Mouse (Mus musculus) embryonic facial prominence, embryonic 12.5 days (tissue): Measurements from ENCODE around the gene Psmd9. TPM values are rescaled to one million over a fixed set of nuclear protein-coding genes. Genes with fewer than 3 reads are reported as not detected.

Experiments used
- ATAC-seq: fragments of 200-750 bp; cut with Nextera tagmentation; 2 replicates; pipeline ENCODE4 v1.8.0; 2017; ENCODE audit not compliant: insufficient number of reproducible peaks, insufficient read depth, low FRiP score, low TSS enrichment
- H3K27ac ChIP-seq: fragments of 300-500 bp; sonication (generic); 2 replicates; pipeline ENCODE4 v1.5.1; 2016; ENCODE audit warnings: mild to moderate bottlenecking
- H3K27me3 ChIP-seq: fragments of 300-500 bp; sonication (generic); 2 replicates; pipeline ENCODE4 v1.6.1; 2016; ENCODE audit warnings: mild to moderate bottlenecking, moderate library complexity
- H3K36me3 ChIP-seq: fragments of 300-500 bp; sonication (generic); 2 replicates; pipeline ENCODE4 v1.6.1; 2016; ENCODE audit warnings: mild to moderate bottlenecking
- H3K4me1 ChIP-seq: fragments of 300-500 bp; sonication (generic); 2 replicates; pipeline ENCODE4 v1.6.1; 2016
- H3K4me2 ChIP-seq: fragments of 300-500 bp; sonication (generic); replicated peaks from 2 replicates; pipeline ENCODE4 v1.6.1; 2016; ENCODE audit warnings: mild to moderate bottlenecking, moderate library complexity
- H3K4me3 ChIP-seq: fragments of 300-500 bp; sonication (generic); 2 replicates; pipeline ENCODE4 v1.5.1; 2016; ENCODE audit warnings: mild to moderate bottlenecking
- H3K9ac ChIP-seq: fragments of 300-500 bp; sonication (generic); 2 replicates; pipeline ENCODE4 v1.6.1; 2016; ENCODE audit warnings: mild to moderate bottlenecking, moderate library complexity
- H3K9me3 ChIP-seq: fragments of 300-500 bp; sonication (generic); 2 replicates; pipeline ENCODE4 v1.6.1; 2016; ENCODE audit warnings: mild to moderate bottlenecking, moderate library complexity
- WGBS: fragments of 180-500 bp; shearing (Covaris S2); methylation state at CpG from one replicate; pipeline ENCODE4 v1.1.7; 2016; 5-methylcytosine and 5-hydroxymethylcytosine counted together
- polyA plus RNA-seq: library from polyadenylated mRNA; unstranded; fragments of >200 nt; fragmentation: Nextera tagmentation; extraction: Ambion mirVana; gene quantifications from 2 replicates; pipeline ENCODE4 v1.2.1, GENCODE M21; 2016

The Psmd9 gene
- polyA plus RNA-seq, 1 experiment from 2014 or later, result 89.0 TPM

DNA sequence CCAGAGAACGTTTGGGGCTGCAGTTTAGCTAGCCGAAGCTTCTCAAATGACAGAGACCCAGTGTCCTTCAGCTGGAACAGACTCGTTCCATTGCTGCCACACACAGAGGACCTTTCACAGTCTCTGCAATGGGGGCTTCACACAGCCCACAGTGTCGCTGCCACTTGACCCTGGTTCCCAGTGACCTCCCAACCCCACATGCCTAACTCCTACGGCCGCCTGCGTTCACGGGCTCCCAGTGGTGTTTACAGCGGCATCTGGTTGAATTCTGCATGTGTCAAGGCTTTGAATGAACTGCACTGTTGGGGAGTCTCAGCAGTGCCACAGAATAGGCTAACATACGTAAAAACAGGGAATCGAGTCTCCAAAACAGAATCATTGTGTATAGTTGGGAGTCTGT, 101.7 kb downstream of the Psmd9 start:
- Histone ChIP-seq H3K9ac (no peak overlapping the region), H3K27ac (no peak overlapping the region; the same call in 1 of the 2 replicates), H3K4me2 (no peak overlapping the region), H3K9me3 (no peaks in the 10 kb centered on the region), H3K4me3 (no peak overlapping the region), H3K27me3 (no peaks in the 10 kb centered on the region), H3K4me1 (0 out of 2 replicates have a peak, but pooled peaks cover 6% of the 10 kb centered on the region), H3K36me3 (no peaks in the 10 kb centered on the region)
- no peak for ATAC-seq
- WGBS, result 27% methylated on average over 11 of the region's 11 CpGs

DNA sequence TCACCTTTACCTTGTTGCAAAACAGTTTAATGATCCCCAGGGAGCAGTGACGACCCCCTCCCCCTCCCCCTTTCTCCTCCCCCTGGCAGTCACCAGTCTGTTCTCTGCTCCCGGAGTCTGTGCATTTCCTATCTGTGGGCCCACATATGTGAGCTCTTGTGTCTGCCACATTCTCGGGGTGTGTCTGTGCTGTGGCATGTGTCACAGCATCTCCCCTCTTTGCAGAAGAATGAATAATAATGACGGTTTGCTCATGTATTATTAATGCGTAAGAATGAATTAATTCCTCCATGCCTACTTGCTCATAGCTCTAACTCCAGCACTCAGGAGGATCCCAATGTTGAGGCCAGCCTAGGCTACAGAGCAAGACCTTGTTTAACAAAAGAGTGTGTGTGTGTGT, 103.7 kb downstream of the Psmd9 start:
- Histone ChIP-seq H3K9me3 (no peaks in the 10 kb centered on the region), H3K36me3 (no peaks in the 10 kb centered on the region), H3K4me3 (no peak overlapping the region), H3K27me3 (no peaks in the 10 kb centered on the region), H3K4me1 (peaks cover 13% of the 10 kb centered on the region; the same call in 1 of the 2 replicates), H3K27ac (no peak overlapping the region), H3K9ac (no peak overlapping the region), H3K4me2 (no peak overlapping the region)
- WGBS, result 72% methylated on average over 5 of the region's 5 CpGs
- ATAC-seq, result no peak

DNA sequence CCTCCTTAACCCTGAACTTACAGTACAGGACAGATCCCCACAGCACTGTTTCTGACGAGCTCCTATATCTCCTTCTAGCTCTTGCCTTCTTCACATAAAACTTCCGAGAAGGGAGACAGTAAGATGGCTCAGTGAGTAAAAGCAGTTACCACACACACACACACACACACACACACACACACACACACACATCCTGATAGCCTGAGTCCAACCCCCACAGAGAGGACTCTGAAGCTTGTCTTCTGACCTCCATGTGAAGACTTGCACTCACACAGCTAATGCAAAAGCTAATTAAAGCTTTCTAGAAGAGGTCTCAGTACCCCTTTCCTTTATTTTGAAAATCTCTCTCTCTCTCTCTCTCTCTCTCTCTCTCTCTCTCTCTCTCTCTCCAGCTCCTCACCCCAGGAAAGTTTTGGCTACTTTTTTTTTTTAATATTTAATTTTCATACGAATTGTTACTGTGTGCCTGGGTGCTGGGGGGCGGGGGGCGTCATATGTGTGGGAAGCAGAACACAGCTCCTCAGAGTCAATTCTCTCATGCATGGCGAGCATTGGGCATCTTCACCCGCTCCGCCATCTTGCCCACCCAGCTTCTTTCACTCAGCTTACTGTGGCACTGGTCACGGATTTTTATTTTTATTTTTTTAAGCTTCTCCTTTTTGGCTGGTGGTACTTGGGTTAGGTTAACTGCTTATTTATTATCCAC, 107.6 kb downstream of the Psmd9 start:
- ATAC-seq, result no peak
- H3K27ac ChIP-seq, result no peak overlapping the region
- no peaks in the 10 kb centered on the region for H3K27me3 ChIP-seq
- WGBS, result 82% methylated on average over 9 of the region's 9 CpGs
- no peak overlapping the region for H3K4me3 ChIP-seq
- H3K4me1 ChIP-seq, result peaks cover 7% of the 10 kb centered on the region; the same call in 1 of the 2 replicates
- no peaks in the 10 kb centered on the region for H3K36me3 ChIP-seq
- no peak overlapping the region for H3K9ac ChIP-seq
- H3K4me2 ChIP-seq, result no peak overlapping the region
- H3K9me3 ChIP-seq, result no peaks in the 10 kb centered on the region

DNA sequence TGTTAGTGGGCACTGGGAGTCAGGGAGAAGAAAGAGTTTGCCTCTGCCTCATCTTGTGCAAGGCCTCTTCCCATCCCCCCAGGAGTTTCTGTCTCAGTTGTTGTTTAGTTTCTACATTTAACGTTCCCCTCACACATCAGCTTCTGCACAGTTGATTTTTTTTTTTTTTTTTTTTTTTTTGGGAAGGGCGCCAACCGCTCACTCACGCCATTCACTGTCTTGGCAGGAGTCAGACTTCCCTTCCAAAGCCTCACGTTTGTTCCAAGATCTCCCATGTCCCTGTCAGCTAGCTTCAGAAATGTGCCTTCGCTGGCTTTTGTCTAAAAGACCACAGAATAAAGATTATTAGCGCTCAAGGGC, 108.1 kb downstream of the Psmd9 start:
- Histone ChIP-seq H3K9me3 (no peaks in the 10 kb centered on the region), H3K9ac (no peak overlapping the region), H3K27me3 (no peaks in the 10 kb centered on the region), H3K27ac (no peak overlapping the region), H3K4me1 (peaks cover 7% of the 10 kb centered on the region; the same call in 1 of the 2 replicates), H3K4me3 (no peak overlapping the region), H3K4me2 (no peak overlapping the region), H3K36me3 (no peaks in the 10 kb centered on the region)
- 60% methylated on average over 7 of the region's 7 CpGs for WGBS
- ATAC-seq, result no peak

DNA sequence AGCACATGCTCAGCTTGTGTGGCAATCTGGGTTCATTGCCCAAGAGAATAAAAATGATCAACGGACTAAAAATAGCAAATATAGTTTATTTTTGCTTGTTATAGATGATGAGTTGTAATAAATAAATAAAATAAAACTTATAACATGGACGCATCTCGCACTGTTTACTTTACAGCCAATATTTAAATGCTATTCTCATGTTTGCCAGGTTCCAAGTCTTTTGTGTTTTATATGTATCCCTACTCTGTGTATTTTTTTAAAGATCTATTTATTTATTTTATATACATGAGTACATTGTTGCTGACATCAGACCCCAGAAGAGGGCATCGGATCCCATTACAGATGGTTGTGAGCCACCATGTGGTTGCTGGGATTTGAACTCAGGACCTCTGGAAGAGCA, 108.5 kb downstream of the Psmd9 start:
- WGBS, result 91% methylated on average over 4 of the region's 4 CpGs

DNA sequence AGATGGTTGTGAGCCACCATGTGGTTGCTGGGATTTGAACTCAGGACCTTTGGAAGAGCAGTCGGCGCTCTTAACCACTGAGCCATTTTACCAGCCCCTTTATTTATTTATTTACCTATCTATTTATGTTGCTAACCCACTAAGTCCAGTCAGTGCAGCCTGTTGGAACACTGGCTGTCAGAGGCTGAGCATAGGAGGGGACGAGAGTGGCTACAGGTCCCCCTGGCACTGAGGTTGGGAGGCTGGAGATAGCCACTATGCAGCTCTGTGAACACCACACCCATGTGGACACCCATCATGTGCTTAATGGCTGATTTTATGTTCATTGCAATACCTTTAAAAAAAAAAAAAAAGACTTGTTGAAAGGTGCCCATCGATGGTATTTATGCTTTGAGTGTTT, 110.0 kb downstream of the Psmd9 start:
- Histone ChIP-seq H3K4me2 (no peak overlapping the region), H3K36me3 (no peaks in the 10 kb centered on the region), H3K9ac (no peak overlapping the region), H3K4me3 (no peak overlapping the region), H3K27me3 (no peaks in the 10 kb centered on the region), H3K27ac (no peak overlapping the region), H3K4me1 (peaks cover 7% of the 10 kb centered on the region; the same call in 1 of the 2 replicates), H3K9me3 (no peaks in the 10 kb centered on the region)
- no peak for ATAC-seq
- 86% methylated on average over 4 of the region's 4 CpGs for WGBS

More for the DNA sequence above, 108.5 kb downstream of the Psmd9 start:
- peaks cover 7% of the 10 kb centered on the region; the same call in 1 of the 2 replicates for H3K4me1 ChIP-seq
- no peak overlapping the region for H3K27ac ChIP-seq
- no peak overlapping the region for H3K4me2 ChIP-seq
- H3K9me3 ChIP-seq, result no peaks in the 10 kb centered on the region
- H3K36me3 ChIP-seq, result no peaks in the 10 kb centered on the region
- no peaks in the 10 kb centered on the region for H3K27me3 ChIP-seq
- H3K9ac ChIP-seq, result no peak overlapping the region
- no peak overlapping the region for H3K4me3 ChIP-seq
- ATAC-seq, result no peak

DNA sequence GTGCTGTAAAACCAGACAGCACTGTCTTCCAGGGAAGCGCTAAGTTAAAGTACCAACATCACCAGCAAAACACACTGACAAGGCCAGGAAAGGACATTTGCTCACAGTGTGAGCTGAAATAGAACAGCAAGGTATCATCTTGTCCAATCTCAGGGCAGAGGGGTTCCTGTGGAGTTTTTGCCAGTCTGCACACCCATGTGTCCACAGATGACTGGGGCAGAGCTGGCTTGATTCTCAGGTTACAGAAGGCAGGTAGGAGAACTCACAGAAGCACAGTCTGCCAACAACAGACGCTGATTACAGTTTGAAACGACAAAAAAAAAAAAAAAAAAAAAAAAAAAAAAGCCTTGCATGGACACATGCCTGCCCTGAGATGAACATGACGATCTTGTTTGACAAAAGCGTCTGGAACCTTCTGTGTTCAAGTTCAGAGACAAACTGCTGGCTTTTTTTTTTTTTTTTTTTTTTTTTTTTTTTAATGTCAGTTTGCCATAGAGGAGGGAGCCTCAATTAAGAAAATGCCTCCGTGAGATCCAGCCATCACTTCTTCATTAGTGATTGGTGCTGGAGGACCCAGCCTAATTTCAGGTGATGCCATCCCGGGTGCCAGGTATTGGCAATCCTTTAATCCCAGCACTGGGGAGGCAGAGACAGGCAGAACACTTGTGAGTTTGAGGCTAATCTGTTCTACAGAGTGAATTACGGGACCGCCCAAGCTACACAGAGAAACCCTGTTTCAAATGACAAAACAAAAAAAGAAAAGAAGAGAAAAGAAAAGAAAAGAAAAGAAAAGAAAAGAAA, 112.3 kb downstream of the Psmd9 start:
- H3K4me2 ChIP-seq, result no peak overlapping the region
- ATAC-seq, result no peak
- H3K9ac ChIP-seq, result no peak overlapping the region
- H3K4me1 ChIP-seq, result peaks cover 2% of the 10 kb centered on the region; the same call in 1 of the 2 replicates
- no peak overlapping the region for H3K27ac ChIP-seq
- 74% methylated on average over 9 of the region's 9 CpGs for WGBS
- no peaks in the 10 kb centered on the region for H3K36me3 ChIP-seq
- H3K27me3 ChIP-seq, result no peaks in the 10 kb centered on the region
- no peak overlapping the region for H3K4me3 ChIP-seq
- no peaks in the 10 kb centered on the region for H3K9me3 ChIP-seq

DNA sequence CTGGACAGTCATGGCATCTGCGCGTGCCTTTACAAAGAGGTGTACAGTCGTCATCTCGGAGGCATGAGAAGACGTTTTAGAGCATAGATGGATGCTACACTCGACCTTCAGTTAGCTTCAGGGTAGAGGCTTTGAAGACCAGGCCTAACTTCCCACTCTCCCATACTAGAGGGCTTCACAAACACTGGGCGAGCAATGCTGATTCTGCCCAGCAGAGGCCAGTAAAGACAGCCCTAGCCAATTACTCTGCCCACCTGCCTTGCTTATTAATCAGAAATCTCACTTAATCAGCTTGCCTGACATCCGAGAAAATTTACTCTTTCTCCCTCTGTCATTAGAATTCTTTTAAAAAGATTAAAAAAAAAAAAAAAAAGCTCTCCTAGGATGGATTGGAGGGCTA, 116.0 kb downstream of the Psmd9 start:
- WGBS, result 44% methylated on average over 8 of the region's 8 CpGs
- Histone ChIP-seq H3K4me3 (no peak overlapping the region), H3K27ac (no peak overlapping the region), H3K27me3 (no peaks in the 10 kb centered on the region), H3K9ac (no peak overlapping the region), H3K36me3 (no peaks in the 10 kb centered on the region), H3K9me3 (peaks cover 7% of the 10 kb centered on the region; the same call in 1 of the 2 replicates), H3K4me2 (no peak overlapping the region), H3K4me1 (no peaks in the 10 kb centered on the region)
- no peak for ATAC-seq

DNA sequence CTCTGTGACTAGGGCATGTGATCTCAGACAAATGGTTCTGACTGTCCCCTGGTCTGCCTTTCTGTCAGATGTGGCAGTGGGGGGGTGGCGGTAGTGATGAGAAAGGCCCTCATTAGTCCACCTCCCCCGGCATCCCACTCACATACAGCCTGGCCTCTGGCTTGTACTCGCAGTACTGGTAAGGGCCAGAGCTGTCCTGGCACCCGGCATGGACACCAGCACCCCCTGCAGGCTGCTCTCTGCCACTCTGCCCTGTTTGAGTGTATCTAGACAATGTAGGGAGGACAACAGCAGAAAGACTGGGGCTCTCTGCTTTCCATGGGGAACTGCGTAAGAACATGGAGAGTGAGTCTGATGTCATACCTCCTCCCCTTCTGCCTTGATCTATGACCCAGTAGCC, 118.9 kb downstream of the Psmd9 start:
- no peaks in the 10 kb centered on the region for H3K27me3 ChIP-seq
- ATAC-seq, result no peak
- WGBS, result 88% methylated on average over 5 of the region's 5 CpGs
- no peak overlapping the region for H3K4me3 ChIP-seq
- H3K36me3 ChIP-seq, result no peaks in the 10 kb centered on the region
- H3K9me3 ChIP-seq, result peaks cover 7% of the 10 kb centered on the region; the same call in 1 of the 2 replicates
- no peak overlapping the region for H3K4me2 ChIP-seq
- no peaks in the 10 kb centered on the region for H3K4me1 ChIP-seq
- no peak overlapping the region for H3K27ac ChIP-seq
- H3K9ac ChIP-seq, result no peak overlapping the region

DNA sequence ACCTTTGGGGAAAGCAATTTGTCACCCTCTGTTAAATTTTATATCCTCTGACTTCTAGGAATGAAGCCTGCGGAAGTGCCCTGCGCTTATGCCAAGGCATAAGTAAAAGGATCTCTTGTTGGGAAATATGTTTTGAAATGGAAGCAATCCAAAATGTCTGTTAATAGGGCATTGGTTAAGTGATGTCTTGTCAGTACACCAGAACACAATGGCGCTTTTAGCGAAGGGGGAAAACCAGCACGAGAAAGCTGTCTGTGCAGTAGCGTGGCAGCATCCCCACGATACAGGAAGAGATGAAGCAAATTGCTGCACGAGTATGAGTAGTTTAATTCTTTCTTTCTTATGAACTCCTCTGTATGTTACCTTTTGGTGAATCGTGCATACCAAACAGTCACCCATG, 125.4 kb downstream of the Psmd9 start:
- H3K4me1 ChIP-seq, result 0 out of 2 replicates have a peak, but pooled peaks cover 7% of the 10 kb centered on the region
- H3K27me3 ChIP-seq, result no peaks in the 10 kb centered on the region
- WGBS, result 88% methylated on average over 9 of the region's 9 CpGs
- no peak overlapping the region for H3K4me2 ChIP-seq
- H3K4me3 ChIP-seq, result no peak overlapping the region
- H3K27ac ChIP-seq, result no peak overlapping the region
- H3K36me3 ChIP-seq, result no peaks in the 10 kb centered on the region
- no peak overlapping the region for H3K9ac ChIP-seq
- no peak for ATAC-seq
- no peaks in the 10 kb centered on the region for H3K9me3 ChIP-seq

DNA sequence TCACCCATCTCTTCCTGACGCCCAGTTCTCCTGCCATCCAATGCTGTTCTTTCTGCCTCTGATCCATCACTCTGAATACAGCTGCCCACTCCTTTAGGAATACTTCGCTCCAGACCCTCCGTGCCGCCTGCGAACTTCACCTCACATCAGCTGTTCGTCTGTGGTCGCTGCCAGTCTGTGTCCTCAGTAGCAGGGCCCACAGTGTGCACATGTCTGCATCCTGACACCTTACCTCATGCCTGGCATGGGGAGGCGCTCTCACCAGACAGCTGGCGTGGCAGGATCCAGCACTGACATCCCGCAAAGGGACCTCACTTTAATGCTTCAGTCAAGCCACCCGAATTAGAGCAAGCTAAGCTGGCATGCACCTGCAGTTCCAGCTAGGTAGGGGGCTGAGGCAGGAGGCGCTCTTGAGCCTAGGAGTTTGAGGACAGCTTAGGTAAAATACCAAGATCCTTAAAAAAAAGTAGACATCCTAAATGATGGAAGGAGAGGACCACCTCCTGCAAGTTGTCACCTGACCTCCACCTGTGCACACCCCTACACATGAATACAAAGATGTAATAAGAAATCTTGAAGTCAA, 127.1 kb downstream of the Psmd9 start:
- WGBS, result 68% methylated on average over 12 of the region's 12 CpGs
- no peak overlapping the region for H3K4me2 ChIP-seq
- no peak overlapping the region for H3K4me3 ChIP-seq
- no peaks in the 10 kb centered on the region for H3K9me3 ChIP-seq
- H3K4me1 ChIP-seq, result 0 out of 2 replicates have a peak, but pooled peaks cover 10% of the 10 kb centered on the region
- H3K36me3 ChIP-seq, result no peaks in the 10 kb centered on the region
- no peak overlapping the region for H3K9ac ChIP-seq
- no peak overlapping the region for H3K27ac ChIP-seq
- no peaks in the 10 kb centered on the region for H3K27me3 ChIP-seq
- ATAC-seq, result no peak
